Mouse (Mus musculus): ENCODE data around the gene Git1.

DNA sequence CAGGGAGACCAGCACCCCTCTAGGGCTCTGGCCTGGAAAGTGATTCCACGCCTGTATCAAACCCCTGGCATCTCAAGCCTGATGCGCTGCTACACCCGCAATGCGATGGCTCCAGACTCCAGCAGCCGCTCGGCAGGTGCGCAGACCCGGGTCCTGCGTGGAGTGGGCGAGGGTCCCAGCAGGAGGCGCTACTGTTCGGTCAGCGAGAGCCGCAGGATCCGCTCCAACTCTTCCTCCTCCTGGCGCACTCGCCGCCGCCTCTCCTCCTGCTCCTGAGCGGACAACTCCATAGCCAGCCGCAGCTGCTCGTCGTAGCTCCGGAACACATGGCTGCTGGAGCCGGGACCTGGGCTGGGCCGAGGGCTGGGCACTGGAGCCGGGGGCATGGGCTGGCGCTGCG is 22.0 kb upstream of the Git1 start:
- no peak for TF ChIP-seq CTCF (IDR thresholded peaks at IDR 0.05; ENCODE audit: borderline replicate concordance, extremely low read depth, insufficient read depth, insufficient read length)
- TF ChIP-seq POLR2A (IDR thresholded peaks at IDR 0.05; ENCODE audit: borderline replicate concordance, extremely low read depth, insufficient read depth, insufficient read length, poor library complexity, severe bottlenecking), result no peak
